Mouse (Mus musculus): Measurements from ENCODE around the gene Mamdc2. TPM values are rescaled to one million over a fixed set of nuclear protein-coding genes. Genes with fewer than 3 reads are reported as not detected.

Gene Mamdc2
- total and polyA plus RNA-seq, 3 experiments, result not detected

DNA sequence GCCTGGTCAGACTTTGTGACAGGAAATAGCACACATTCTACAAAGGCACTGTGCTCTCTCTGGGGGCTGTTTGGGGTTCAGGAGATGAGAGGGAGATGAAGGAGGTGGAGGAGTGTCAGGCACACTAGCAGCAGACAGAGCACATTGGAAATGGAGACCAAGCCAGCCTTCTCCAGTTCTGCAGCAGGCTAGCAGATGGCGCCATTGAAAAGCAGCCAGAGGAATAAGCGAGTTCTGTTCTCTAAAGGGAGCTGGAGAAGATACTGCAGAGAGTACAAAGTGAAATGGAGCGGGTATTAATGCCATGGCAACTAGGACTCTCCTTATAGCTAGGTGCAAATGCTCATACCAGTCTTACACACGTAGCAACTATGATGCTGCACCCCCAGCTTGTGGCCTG lies 87.1 kb downstream of the Mamdc2 start:
- no peak for DNase-seq (ENCODE audit: low read depth, low spot score)
- Histone ChIP-seq H3K9ac (ENCODE audit: control insufficient read depth, low read depth, low read length, poor library complexity, severe bottlenecking) (no peak overlapping the region), H3K4me3 (ENCODE audit: control insufficient read depth in 1 of 2, insufficient read depth in 1 of 2, low read depth in 2 of 2, low read length in 2 of 2) (no peak overlapping the region), H3K27ac (ENCODE audit: control insufficient read depth, low read depth, low read length) (no peak overlapping the region), H3K27me3 (ENCODE audit: control insufficient read depth in 1 of 2, insufficient read depth in 2 of 2, low read length in 2 of 2) (no peaks in the 10 kb centered on the region), H3K4me1 (ENCODE audit: control insufficient read depth in 1 of 2, insufficient read depth in 2 of 2, low read length in 2 of 2) (no peaks in the 10 kb centered on the region), H3K36me3 (ENCODE audit: control insufficient read depth in 1 of 2, insufficient read depth in 2 of 2, low read length in 2 of 2) (no peaks in the 10 kb centered on the region), H3K79me2 (ENCODE audit: control insufficient read depth, insufficient read depth, low read length, poor library complexity) (no peaks in the 10 kb centered on the region), H3K9me3 (replicated peaks; ENCODE audit: insufficient read depth, low read length) (peaks cover 3% of the 10 kb centered on the region; the same call in 1 of the 2 replicates)
- TF ChIP-seq RAD21 (IDR thresholded peaks at IDR 0.05; ENCODE audit: low read depth, low read length), result no peak
- TF ChIP-seq EP300 (IDR thresholded peaks at IDR 0.05; ENCODE audit: low read depth in 1 of 2, low read length in 2 of 2), result no peak
- no peak for TF ChIP-seq ZNF384 (IDR thresholded peaks at IDR 0.05; ENCODE audit: low read depth, low read length)
- TF ChIP-seq TAL1 (IDR thresholded peaks at IDR 0.05; ENCODE audit: low read length), result no peak
- no peak for TF ChIP-seq TCF12 (IDR thresholded peaks at IDR 0.05; ENCODE audit: low read depth, low read length)
- no peak for TF ChIP-seq ZC3H11A (IDR thresholded peaks at IDR 0.05; ENCODE audit: low read depth, low read length)

DNA sequence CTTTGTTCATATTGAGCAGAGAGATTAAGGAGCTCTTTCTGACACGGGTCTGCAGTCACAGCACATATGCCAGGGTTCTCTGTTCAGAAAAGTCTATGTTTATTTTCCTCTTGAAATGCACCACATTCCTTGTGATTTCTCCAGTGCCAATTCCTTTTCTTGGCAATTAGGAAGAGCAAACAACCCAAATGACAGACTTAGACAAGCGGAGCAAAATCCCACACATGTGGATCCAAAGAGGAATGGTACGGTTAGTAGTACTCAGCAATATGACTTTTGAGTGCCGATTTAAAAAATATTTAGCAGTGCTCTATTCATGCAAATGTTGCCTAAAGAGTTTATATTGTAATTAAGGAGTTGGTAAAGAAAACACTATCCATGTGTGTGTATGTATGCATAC lies 87.7 kb downstream of the Mamdc2 start:
- H3K36me3 ChIP-seq (ENCODE audit: control insufficient read depth in 1 of 2, insufficient read depth in 2 of 2, low read length in 2 of 2), result no peaks in the 10 kb centered on the region
- DNase-seq (ENCODE audit: low read depth, low spot score), result no peak
- peaks cover 3% of the 10 kb centered on the region; the same call in 1 of the 2 replicates for H3K9me3 ChIP-seq (replicated peaks; ENCODE audit: insufficient read depth, low read length)
- no peaks in the 10 kb centered on the region for H3K79me2 ChIP-seq (ENCODE audit: control insufficient read depth, insufficient read depth, low read length, poor library complexity)
- no peaks in the 10 kb centered on the region for H3K4me1 ChIP-seq (ENCODE audit: control insufficient read depth in 1 of 2, insufficient read depth in 2 of 2, low read length in 2 of 2)
- no peak for TF ChIP-seq KAT2A (conservative IDR thresholded peaks at IDR 0.05; ENCODE audit: low read depth, low read length)
- H3K4me3 ChIP-seq (ENCODE audit: control insufficient read depth in 1 of 2, insufficient read depth in 1 of 2, low read depth in 2 of 2, low read length in 2 of 2), result no peak overlapping the region
- H3K27ac ChIP-seq (ENCODE audit: control insufficient read depth, low read depth, low read length), result no peak overlapping the region
- H3K27me3 ChIP-seq (ENCODE audit: control insufficient read depth in 1 of 2, insufficient read depth in 2 of 2, low read length in 2 of 2), result no peaks in the 10 kb centered on the region
- H3K9ac ChIP-seq (ENCODE audit: control insufficient read depth, low read depth, low read length, poor library complexity, severe bottlenecking), result no peak overlapping the region

GRCm38 (mm10) chr19:23357253-23357652 lies 91.0 kb downstream of the Mamdc2 start:
- Histone ChIP-seq H3K36me3 (ENCODE audit: control insufficient read depth in 1 of 2, insufficient read depth in 2 of 2, low read length in 2 of 2) (no peaks in the 10 kb centered on the region), H3K27me3 (ENCODE audit: control insufficient read depth in 1 of 2, insufficient read depth in 2 of 2, low read length in 2 of 2) (no peaks in the 10 kb centered on the region), H3K4me1 (ENCODE audit: control insufficient read depth in 1 of 2, insufficient read depth in 2 of 2, low read length in 2 of 2) (no peaks in the 10 kb centered on the region), H3K4me3 (ENCODE audit: control insufficient read depth in 1 of 2, insufficient read depth in 1 of 2, low read depth in 2 of 2, low read length in 2 of 2) (no peak overlapping the region), H3K79me2 (ENCODE audit: control insufficient read depth, insufficient read depth, low read length, poor library complexity) (no peaks in the 10 kb centered on the region), H3K27ac (ENCODE audit: control insufficient read depth, low read depth, low read length) (no peak overlapping the region), H3K9me3 (replicated peaks; ENCODE audit: insufficient read depth, low read length) (peaks cover 3% of the 10 kb centered on the region; the same call in 1 of the 2 replicates), H3K9ac (ENCODE audit: control insufficient read depth, low read depth, low read length, poor library complexity, severe bottlenecking) (no peak overlapping the region)
- DNase-seq (ENCODE audit: low read depth, low spot score), result peak; percentile 25
- no peak for TF ChIP-seq GABPA (IDR thresholded peaks at IDR 0.05; ENCODE audit: low read depth, low read length)

GRCm38 (mm10) chr19:23354738-23355137 lies 93.5 kb downstream of the Mamdc2 start:
- no peaks in the 10 kb centered on the region for H3K27me3 ChIP-seq (ENCODE audit: control insufficient read depth in 1 of 2, insufficient read depth in 2 of 2, low read length in 2 of 2)
- H3K79me2 ChIP-seq (ENCODE audit: control insufficient read depth, insufficient read depth, low read length, poor library complexity), result no peaks in the 10 kb centered on the region
- H3K9ac ChIP-seq (ENCODE audit: control insufficient read depth, low read depth, low read length, poor library complexity, severe bottlenecking), result no peak overlapping the region
- H3K9me3 ChIP-seq (replicated peaks; ENCODE audit: insufficient read depth, low read length), result peaks cover 3% of the 10 kb centered on the region; the same call in 1 of the 2 replicates
- H3K27ac ChIP-seq (ENCODE audit: control insufficient read depth, low read depth, low read length), result no peak overlapping the region
- peak; percentile 5 for DNase-seq (ENCODE audit: low read depth, low spot score)
- no peak overlapping the region for H3K4me3 ChIP-seq (ENCODE audit: control insufficient read depth in 1 of 2, insufficient read depth in 1 of 2, low read depth in 2 of 2, low read length in 2 of 2)
- H3K4me1 ChIP-seq (ENCODE audit: control insufficient read depth in 1 of 2, insufficient read depth in 2 of 2, low read length in 2 of 2), result no peaks in the 10 kb centered on the region
- no peaks in the 10 kb centered on the region for H3K36me3 ChIP-seq (ENCODE audit: control insufficient read depth in 1 of 2, insufficient read depth in 2 of 2, low read length in 2 of 2)
- TF ChIP-seq MAX (IDR thresholded peaks at IDR 0.05; ENCODE audit: low read length) (no peak), ELF1 (IDR thresholded peaks at IDR 0.05; ENCODE audit: low read depth, low read length) (no peak), KAT2A (conservative IDR thresholded peaks at IDR 0.05; ENCODE audit: low read depth, low read length) (no peak), MAZ (IDR thresholded peaks at IDR 0.05; ENCODE audit: low read depth, low read length) (no peak), POLR2AphosphoS2 (IDR thresholded peaks at IDR 0.05; ENCODE audit: low read length) (no peak), POLR2A (IDR thresholded peaks at IDR 0.05; ENCODE audit: control insufficient read depth in 1 of 2, insufficient read depth in 1 of 2, low read depth in 1 of 2, low read length in 2 of 2, poor library complexity in 1 of 2) (no peak), TAL1 (IDR thresholded peaks at IDR 0.05; ENCODE audit: low read length) (no peak), GATA1 (IDR thresholded peaks at IDR 0.05; ENCODE audit: low read depth, low read length) (no peak), MEF2A (IDR thresholded peaks at IDR 0.05; ENCODE audit: extremely low read depth, insufficient replicate concordance, low read depth, low read length, poor library complexity, severe bottlenecking) (no peak), MYB (IDR thresholded peaks at IDR 0.05; ENCODE audit: low read depth, low read length) (no peak), E2F4 (IDR thresholded peaks at IDR 0.05; ENCODE audit: borderline replicate concordance, low read depth, low read length) (no peak), TBP (IDR thresholded peaks at IDR 0.05; ENCODE audit: low read depth, low read length) (no peak), RCOR1 (IDR thresholded peaks at IDR 0.05; ENCODE audit: low read depth, low read length) (no peak), BHLHE40 (IDR thresholded peaks at IDR 0.05; ENCODE audit: borderline replicate concordance, low read depth, low read length) (no peak), USF2 (IDR thresholded peaks at IDR 0.05; ENCODE audit: borderline replicate concordance in 1 of 2, insufficient read depth in 1 of 2, low read depth in 1 of 2, low read length in 2 of 2) (no peak)

Measured in MEL (cell line).